Mouse (Mus musculus) limb, embryonic 13.5 days (tissue): Measurements from ENCODE around the gene Rab43. TPM values are rescaled to one million over a fixed set of nuclear protein-coding genes. Genes with fewer than 3 reads are reported as not detected.
A peak's percentile ranks its signal among the peaks of the same experiment; 100 is the strongest.

ENCODE experiments used
- ATAC-seq: fragments of 200-750 bp; cut with Nextera tagmentation; 2 replicates; pipeline ENCODE4 v1.8.0; 2017; ENCODE audit warnings: low read depth, moderate number of reproducible peaks, moderate TSS enrichment; ENCODE audit not compliant: low FRiP score
- H3K27ac ChIP-seq: fragments of 300-500 bp; sonication (generic); 2 replicates; pipeline ENCODE4 v1.5.1; 2015; ENCODE audit warnings: inconsistent platforms, mild to moderate bottlenecking, moderate library complexity
- H3K27me3 ChIP-seq: fragments of 300-500 bp; sonication (generic); 2 replicates; pipeline ENCODE4 v1.6.1; 2015; ENCODE audit warnings: mild to moderate bottlenecking, inconsistent platforms
- H3K36me3 ChIP-seq: fragments of 300-500 bp; sonication (generic); 2 replicates; pipeline ENCODE4 v1.6.1; 2015; ENCODE audit warnings: inconsistent platforms, mild to moderate bottlenecking, moderate library complexity
- H3K4me1 ChIP-seq: fragments of 300-500 bp; sonication (generic); 2 replicates; pipeline ENCODE4 v1.6.1; 2015; ENCODE audit warnings: inconsistent platforms
- H3K4me2 ChIP-seq: fragments of 300-500 bp; sonication (generic); replicated peaks from 2 replicates; pipeline ENCODE4 v1.6.1; 2015; ENCODE audit warnings: inconsistent platforms, mild to moderate bottlenecking, moderate library complexity
- H3K4me3 ChIP-seq: fragments of 300-500 bp; sonication (generic); 2 replicates; pipeline ENCODE4 v1.5.1; 2015; ENCODE audit warnings: moderate library complexity, mild to moderate bottlenecking, inconsistent platforms
- H3K9ac ChIP-seq: fragments of 300-500 bp; sonication (generic); 2 replicates; pipeline ENCODE4 v1.6.1; 2015; ENCODE audit warnings: mild to moderate bottlenecking, inconsistent platforms
- H3K9me3 ChIP-seq: fragments of 300-500 bp; sonication (generic); 2 replicates; pipeline ENCODE4 v1.6.1; 2016; ENCODE audit warnings: inconsistent platforms
- WGBS: fragments of 180-500 bp; shearing (Covaris S2); methylation state at CpG from one replicate; pipeline ENCODE4 v1.1.7; 2015; 5-methylcytosine and 5-hydroxymethylcytosine counted together
- polyA plus RNA-seq: library from polyadenylated mRNA; unstranded; fragments of >200 nt; fragmentation: Nextera tagmentation; extraction: Ambion mirVana; gene quantifications from 2 replicates; pipeline ENCODE4 v1.2.1, GENCODE M21; 2015

Gene Rab43
- polyA plus RNA-seq: 9.8 and 10.3 TPM in 2 replicates

GRCm38 (mm10) chr6:87811675-87812338 lies at the start of gene Rab43:
Gene Rab43, minus strand, starts transcription at chr6:87812164.
- Histone ChIP-seq H3K9me3 (no peaks in the 10 kb centered on the region), H3K9ac (peak within 1 kb of the TSS; percentile 89), H3K27ac (peak within 1 kb of the TSS; percentile 77), H3K27me3 (no peaks in the 10 kb centered on the region), H3K4me1 (peaks cover 25% of the 10 kb centered on the region), H3K36me3 (peaks cover 30% of the 10 kb centered on the region), H3K4me3 (peak within 1 kb of the TSS; percentile 74), H3K4me2 (peak within 1 kb of the TSS; percentile 95)
- 0% methylated on average over 26 of the region's 56 CpGs for WGBS
- peak; percentile 97 for ATAC-seq

GRCm38 (mm10) chr6:87857071-87857470 lies 45.1 kb upstream of the Rab43 start:
- H3K9ac ChIP-seq: no peak overlapping the region
- no peaks in the 10 kb centered on the region for H3K4me1 ChIP-seq
- H3K27ac ChIP-seq: no peak overlapping the region
- no peaks in the 10 kb centered on the region for H3K36me3 ChIP-seq
- 58% methylated on average over 1 of the region's 1 CpGs for WGBS
- no peak overlapping the region for H3K4me2 ChIP-seq
- H3K4me3 ChIP-seq: no peak overlapping the region
- H3K9me3 ChIP-seq: no peaks in the 10 kb centered on the region
- peaks cover 8% of the 10 kb centered on the region; the same call in 1 of the 2 replicates for H3K27me3 ChIP-seq
- no peak for ATAC-seq

GRCm38 (mm10) chr6:87853446-87853845 lies 41.5 kb upstream of the Rab43 start:
- Histone ChIP-seq H3K9me3 (no peaks in the 10 kb centered on the region), H3K4me2 (no peak overlapping the region), H3K9ac (no peak overlapping the region), H3K27ac (no peak overlapping the region), H3K27me3 (peaks cover 8% of the 10 kb centered on the region; the same call in 1 of the 2 replicates), H3K4me3 (no peak overlapping the region), H3K36me3 (peaks cover 5% of the 10 kb centered on the region), H3K4me1 (peaks cover 9% of the 10 kb centered on the region)
- 80% methylated on average over 4 of the region's 4 CpGs for WGBS
- ATAC-seq: no peak

- Histone ChIP-seq H3K4me1 (peaks cover 25% of the 10 kb centered on the region), H3K4me3 (peak overlapping the region; percentile 99; the same call in 1 of the 2 replicates), H3K4me2 (peak overlapping the region; percentile 81), H3K27ac (no peak overlapping the region), H3K27me3 (peaks cover 2% of the 10 kb centered on the region; the same call in 1 of the 2 replicates), H3K9ac (no peak overlapping the region; the same call in 1 of the 2 replicates), H3K9me3 (no peaks in the 10 kb centered on the region), H3K36me3 (peaks cover 14% of the 10 kb centered on the region)
- 83% methylated on average over 6 of the region's 6 CpGs for WGBS
- ATAC-seq: no peak
Observed at GRCm38 (mm10) chr6:87851871-87852270, 39.9 kb upstream of the Rab43 start.

- peak within 1 kb of the TSS; percentile 81 for H3K4me2 ChIP-seq
- ATAC-seq: peak; percentile 98
- peak within 1 kb of the TSS; percentile 99 for H3K4me3 ChIP-seq
- no peaks in the 10 kb centered on the region for H3K9me3 ChIP-seq
- peaks cover 33% of the 10 kb centered on the region for H3K4me1 ChIP-seq
- peak within 1 kb of the TSS; percentile 96 for H3K27ac ChIP-seq
- H3K36me3 ChIP-seq: peaks cover 14% of the 10 kb centered on the region
- peak within 1 kb of the TSS; percentile 99 for H3K9ac ChIP-seq
- H3K27me3 ChIP-seq: no peaks in the 10 kb centered on the region
- WGBS: under 1% methylated on average over 55 of the region's 55 CpGs
Observed at GRCm38 (mm10) chr6:87850900-87851614, 39.1 kb upstream of the Rab43 start, which contains the start of gene Cnbp. Gene Cnbp, minus strand, starts transcription at chr6:87851106.

- H3K27me3 ChIP-seq: no peaks in the 10 kb centered on the region
- H3K36me3 ChIP-seq: peaks cover 17% of the 10 kb centered on the region
- peaks cover 40% of the 10 kb centered on the region for H3K4me1 ChIP-seq
- peak overlapping the region; percentile 99 for H3K9ac ChIP-seq
- peak overlapping the region; percentile 99 for H3K4me3 ChIP-seq
- peak; percentile 80 for ATAC-seq
- H3K9me3 ChIP-seq: no peaks in the 10 kb centered on the region
- peak overlapping the region; percentile 96 for H3K27ac ChIP-seq
- under 1% methylated on average over 69 of the region's 73 CpGs for WGBS
- peak overlapping the region; percentile 81 for H3K4me2 ChIP-seq
Observed at GRCm38 (mm10) chr6:87850155-87850899, 38.4 kb upstream of the Rab43 start.

- Histone ChIP-seq H3K9ac (peak overlapping the region; percentile 99), H3K4me2 (peak overlapping the region; percentile 81), H3K4me3 (peak overlapping the region; percentile 99), H3K9me3 (no peaks in the 10 kb centered on the region), H3K4me1 (peaks cover 44% of the 10 kb centered on the region), H3K36me3 (peaks cover 23% of the 10 kb centered on the region), H3K27ac (peak overlapping the region; percentile 96; the same call in 1 of the 2 replicates), H3K27me3 (no peaks in the 10 kb centered on the region)
- 1% methylated on average over 8 of the region's 8 CpGs for WGBS
- ATAC-seq: no peak
Observed at GRCm38 (mm10) chr6:87849780-87850154, 37.8 kb upstream of the Rab43 start.

GRCm38 (mm10) chr6:87846813-87847212 lies 34.8 kb upstream of the Rab43 start:
- Histone ChIP-seq H3K27me3 (no peaks in the 10 kb centered on the region), H3K36me3 (peaks cover 51% of the 10 kb centered on the region), H3K4me1 (peaks cover 44% of the 10 kb centered on the region), H3K9ac (no peak overlapping the region), H3K4me3 (no peak overlapping the region), H3K9me3 (no peaks in the 10 kb centered on the region), H3K27ac (no peak overlapping the region), H3K4me2 (peak overlapping the region; percentile 58)
- 31% methylated on average over 1 of the region's 1 CpGs for WGBS
- ATAC-seq: no peak

- Histone ChIP-seq H3K4me1 (peaks cover 41% of the 10 kb centered on the region), H3K9ac (no peak overlapping the region), H3K27ac (no peak overlapping the region), H3K27me3 (no peaks in the 10 kb centered on the region), H3K4me2 (no peak overlapping the region), H3K9me3 (no peaks in the 10 kb centered on the region), H3K36me3 (peaks cover 60% of the 10 kb centered on the region), H3K4me3 (no peak overlapping the region)
- 77% methylated on average over 13 of the region's 13 CpGs for WGBS
- no peak for ATAC-seq
Observed at GRCm38 (mm10) chr6:87845031-87845695, 33.2 kb upstream of the Rab43 start.

- 9% methylated on average over 1 of the region's 1 CpGs for WGBS
- no peak overlapping the region for H3K27ac ChIP-seq
- H3K9ac ChIP-seq: no peak overlapping the region
- H3K9me3 ChIP-seq: no peaks in the 10 kb centered on the region
- peaks cover 33% of the 10 kb centered on the region for H3K4me1 ChIP-seq
- peaks cover 45% of the 10 kb centered on the region for H3K36me3 ChIP-seq
- no peak overlapping the region for H3K4me3 ChIP-seq
- H3K27me3 ChIP-seq: no peaks in the 10 kb centered on the region
- ATAC-seq: no peak
- H3K4me2 ChIP-seq: no peak overlapping the region
Observed at GRCm38 (mm10) chr6:87842254-87842653, 30.3 kb upstream of the Rab43 start.

- no peaks in the 10 kb centered on the region for H3K27me3 ChIP-seq
- no peak for ATAC-seq
- no peak overlapping the region for H3K9ac ChIP-seq
- peaks cover 45% of the 10 kb centered on the region for H3K36me3 ChIP-seq
- H3K4me3 ChIP-seq: no peak overlapping the region
- WGBS: 76% methylated on average over 8 of the region's 8 CpGs
- H3K9me3 ChIP-seq: no peaks in the 10 kb centered on the region
- H3K27ac ChIP-seq: no peak overlapping the region
- peaks cover 31% of the 10 kb centered on the region for H3K4me1 ChIP-seq
- H3K4me2 ChIP-seq: no peak overlapping the region
Observed at GRCm38 (mm10) chr6:87841635-87842034, 29.7 kb upstream of the Rab43 start.
